Mouse (Mus musculus) MEL (cell line): ENCODE measurements around the gene Abcc3. TPM values are rescaled to one million over a fixed set of nuclear protein-coding genes. Genes with fewer than 3 reads are reported as not detected.

Experiments used
- DNase-seq: peaks from one replicate; pipeline ENCODE4 v3.0.0; 2011; ENCODE audit warnings: low read depth, low spot score
- H3K27ac ChIP-seq: 2 replicates; pipeline ENCODE4 v1.5.1; 2012; ENCODE audit warnings: low read depth, mild to moderate bottlenecking, control low read depth, low read length, moderate library complexity; ENCODE audit not compliant: control insufficient read depth
- H3K27me3 ChIP-seq, 2 experiments: fragments of 150-350 bp in 1 of 2; sonication (generic) in 1 of 2; 2 replicates each; pipeline ENCODE4 v1.6.1; 2012; ENCODE audit warnings: low read length in 2 of 2, mild to moderate bottlenecking in 2 of 2, improper control_type of control experiment in 1 of 2, moderate library complexity in 1 of 2; ENCODE audit not compliant: insufficient read depth in 2 of 2, control insufficient read depth in 1 of 2
- H3K36me3 ChIP-seq, 2 experiments: 2 replicates each; pipeline ENCODE4 v1.6.1; 2012 to 2014; ENCODE audit warnings: low read length in 2 of 2, improper control_type of control experiment in 1 of 2, inconsistent platforms in 1 of 2, mild to moderate bottlenecking in 1 of 2; ENCODE audit not compliant: insufficient read depth in 2 of 2, control insufficient read depth in 1 of 2
- H3K4me1 ChIP-seq, 2 experiments: fragments of 150-350 bp in 1 of 2; sonication (generic) in 1 of 2; 2 replicates each; pipeline ENCODE4 v1.6.1; 2012; ENCODE audit warnings: low read length in 2 of 2, improper control_type of control experiment in 1 of 2, mild to moderate bottlenecking in 1 of 2; ENCODE audit not compliant: insufficient read depth in 2 of 2, control insufficient read depth in 1 of 2
- H3K4me3 ChIP-seq, 2 experiments: fragments of 150-350 bp in 1 of 2; sonication (generic) in 1 of 2; 2 replicates each; pipeline ENCODE4 v1.5.1; 2012; ENCODE audit warnings: low read depth in 2 of 2, low read length in 2 of 2, mild to moderate bottlenecking in 2 of 2, moderate library complexity in 2 of 2, control low read depth in 1 of 2, improper control_type of control experiment in 1 of 2; ENCODE audit not compliant: control insufficient read depth in 1 of 2, insufficient read depth in 1 of 2
- H3K79me2 ChIP-seq: 2 replicates; pipeline ENCODE4 v1.6.1; 2012; ENCODE audit warnings: mild to moderate bottlenecking, low read length, moderate library complexity; ENCODE audit not compliant: control insufficient read depth, poor library complexity, insufficient read depth
- H3K9ac ChIP-seq: 2 replicates; pipeline ENCODE4 v1.6.1; 2012; ENCODE audit warnings: low read depth, mild to moderate bottlenecking, control low read depth, low read length, moderate library complexity; ENCODE audit not compliant: control insufficient read depth, poor library complexity, severe bottlenecking
- H3K9me3 ChIP-seq: fragments of 150-350 bp; sonication (generic); replicated peaks from 2 replicates; pipeline ENCODE4 v1.6.1; 2012; ENCODE audit warnings: mild to moderate bottlenecking, low read length, improper control_type of control experiment, moderate library complexity; ENCODE audit not compliant: insufficient read depth
- BHLHE40 ChIP-seq: IDR thresholded peaks from 2 replicates; pipeline ENCODE4 v1.6.1; 2012; ENCODE audit warnings: low read depth, mild to moderate bottlenecking, inconsistent platforms, low read length, improper control_type of control experiment, borderline replicate concordance
- CHD1 ChIP-seq: IDR thresholded peaks from 2 replicates; pipeline ENCODE4 v1.6.1; 2012; ENCODE audit warnings: low read depth, mild to moderate bottlenecking, inconsistent platforms, low read length, improper control_type of control experiment
- CHD2 ChIP-seq: IDR thresholded peaks from 2 replicates; pipeline ENCODE4 v1.6.1; 2011; ENCODE audit warnings: low read length, improper control_type of control experiment
- CTCF ChIP-seq, 3 experiments: IDR thresholded peaks in 2 of 3; conservative IDR thresholded peaks in 1 of 3; 2 replicates each; pipeline ENCODE4 v1.5.1; 2011 to 2012; ENCODE audit warnings: low read length in 3 of 3, low read depth in 2 of 3, mild to moderate bottlenecking in 2 of 3, improper control_type of control experiment in 1 of 3, inconsistent platforms in 1 of 3, mixed read lengths in 1 of 3, moderate library complexity in 1 of 3; ENCODE audit not compliant: control insufficient read depth in 1 of 3, insufficient read depth in 1 of 3, poor library complexity in 1 of 3, severe bottlenecking in 1 of 3
- E2F4 ChIP-seq: IDR thresholded peaks from 2 replicates; pipeline ENCODE4 v1.6.1; 2011; ENCODE audit warnings: low read depth, low read length, improper control_type of control experiment, borderline replicate concordance
- EP300 ChIP-seq, 2 experiments: IDR thresholded peaks; 2 replicates each; pipeline ENCODE4 v1.6.1; 2011; ENCODE audit warnings: improper control_type of control experiment in 2 of 2, low read length in 2 of 2, low read depth in 1 of 2, mild to moderate bottlenecking in 1 of 2
- GABPA ChIP-seq: IDR thresholded peaks from 2 replicates; pipeline ENCODE4 v1.6.1; 2012; ENCODE audit warnings: low read depth, mild to moderate bottlenecking, inconsistent platforms, low read length, improper control_type of control experiment, moderate library complexity
- GATA1 ChIP-seq: IDR thresholded peaks from 2 replicates; pipeline ENCODE4 v1.6.1; 2011; ENCODE audit warnings: low read depth, low read length, improper control_type of control experiment
- KAT2A ChIP-seq: conservative IDR thresholded peaks from 2 replicates; pipeline ENCODE4 v1.6.1; 2012; ENCODE audit warnings: low read depth, low read length, improper control_type of control experiment, inconsistent platforms
- MYB ChIP-seq: IDR thresholded peaks from 2 replicates; pipeline ENCODE4 v1.6.1; 2011; ENCODE audit warnings: mild to moderate bottlenecking, low read depth, low read length, improper control_type of control experiment
- MYC ChIP-seq: IDR thresholded peaks from 2 replicates; pipeline ENCODE4 v1.6.1; 2011; ENCODE audit warnings: low read depth, mild to moderate bottlenecking, low read length, improper control_type of control experiment, moderate library complexity
- NELFE ChIP-seq: IDR thresholded peaks from 2 replicates; pipeline ENCODE4 v1.6.1; 2011; ENCODE audit warnings: low read depth, low read length, improper control_type of control experiment
- POLR2A ChIP-seq, 2 experiments: IDR thresholded peaks; 2 replicates each; pipeline ENCODE4 v1.6.1; 2011 to 2012; ENCODE audit warnings: low read length in 2 of 2, mild to moderate bottlenecking in 2 of 2, control low read depth in 1 of 2, improper control_type of control experiment in 1 of 2, low read depth in 1 of 2, moderate library complexity in 1 of 2; ENCODE audit not compliant: control insufficient read depth in 1 of 2, insufficient read depth in 1 of 2, poor library complexity in 1 of 2
- POLR2AphosphoS5 ChIP-seq: IDR thresholded peaks from 2 replicates; pipeline ENCODE4 v1.6.1; 2012; ENCODE audit warnings: low read depth, borderline replicate concordance, mild to moderate bottlenecking, inconsistent platforms, low read length, moderate library complexity, mixed read lengths
- RCOR1 ChIP-seq: IDR thresholded peaks from 2 replicates; pipeline ENCODE4 v1.6.1; 2012; ENCODE audit warnings: low read depth, mild to moderate bottlenecking, inconsistent platforms, low read length, improper control_type of control experiment
- SMC3 ChIP-seq: IDR thresholded peaks from 2 replicates; pipeline ENCODE4 v1.6.1; 2011; ENCODE audit warnings: low read depth, low read length, improper control_type of control experiment
- TBP ChIP-seq: IDR thresholded peaks from 2 replicates; pipeline ENCODE4 v1.8.0; 2011; ENCODE audit warnings: low read depth, low read length, improper control_type of control experiment
- UBTF ChIP-seq: IDR thresholded peaks from 2 replicates; pipeline ENCODE4 v1.6.1; 2012; ENCODE audit warnings: low read depth, mild to moderate bottlenecking, inconsistent platforms, low read length, improper control_type of control experiment, moderate library complexity, borderline replicate concordance; ENCODE audit not compliant: insufficient read depth
- USF2 ChIP-seq, 2 experiments: IDR thresholded peaks; 2 replicates each; pipeline ENCODE4 v1.6.1; 2011 to 2012; ENCODE audit warnings: improper control_type of control experiment in 2 of 2, low read length in 2 of 2, borderline replicate concordance in 1 of 2, inconsistent platforms in 1 of 2, low read depth in 1 of 2, mild to moderate bottlenecking in 1 of 2; ENCODE audit not compliant: insufficient read depth in 1 of 2
- ZMIZ1 ChIP-seq: IDR thresholded peaks from 2 replicates; pipeline ENCODE4 v1.6.1; 2012; ENCODE audit warnings: low read depth, mild to moderate bottlenecking, inconsistent platforms, low read length, improper control_type of control experiment, moderate library complexity
- polyA plus RNA-seq, 2 experiments: library from polyadenylated mRNA; stranded (reverse) in 1 of 2; unstranded in 1 of 2; fragments of >175 nt in 1 of 2; fragments of >200 nt in 1 of 2; gene quantifications; 2 replicates each; pipeline versions ENCODE4 v1.2.1 to v1.2.4; 2012; ENCODE audit warnings: low replicate concordance in 2 of 2, low read depth in 1 of 2; ENCODE audit not compliant: insufficient read length in 2 of 2, insufficient read depth in 1 of 2, missing spikeins in 1 of 2
- total RNA-seq: library from RNA; depleted of rRNA; stranded (reverse); fragments of 300-350 nt; gene quantifications from 2 replicates; pipeline ENCODE4 v1.2.3, GENCODE M21; 2012

Gene Abcc3
- total and polyA plus RNA-seq, 3 experiments = 0.27 to 0.29 TPM; not detected in 1

GRCm38 (mm10) chr11:94359168-94359567, 33.6 kb downstream of the Abcc3 start:
- DNase-seq = no peak
- no peak overlapping the region for H3K27ac ChIP-seq
- no peaks in the 10 kb centered on the region for H3K36me3 ChIP-seq
- H3K27me3 ChIP-seq = peaks cover 8 to 10% of the 10 kb centered on the region in 2 experiments
- no peak overlapping the region for H3K4me3 ChIP-seq
- TF ChIP-seq CHD1 = no peak
- no peak for TF ChIP-seq RCOR1
- TF ChIP-seq CHD2 = no peak
- no peak for TF ChIP-seq BHLHE40
- no peak for TF ChIP-seq CTCF (IDR thresholded peaks at IDR 0.05 in 2 of 3, conservative IDR thresholded peaks at IDR 0.05 in 1 of 3; ENCODE audit: control insufficient read depth in 1 of 3, insufficient read depth in 1 of 3, low read depth in 2 of 3, low read length in 3 of 3, poor library complexity in 1 of 3, severe bottlenecking in 1 of 3)
- no peak for TF ChIP-seq USF2 (IDR thresholded peaks at IDR 0.05; ENCODE audit: borderline replicate concordance in 1 of 2, insufficient read depth in 1 of 2, low read depth in 1 of 2, low read length in 2 of 2)
- TF ChIP-seq TBP = no peak
- TF ChIP-seq POLR2AphosphoS5 = no peak
- TF ChIP-seq GABPA = no peak
- no peak for TF ChIP-seq SMC3
- no peak for TF ChIP-seq POLR2A (IDR thresholded peaks at IDR 0.05; ENCODE audit: control insufficient read depth in 1 of 2, insufficient read depth in 1 of 2, low read depth in 1 of 2, low read length in 2 of 2, poor library complexity in 1 of 2)
- no peak for TF ChIP-seq GATA1
- no peak for TF ChIP-seq MYC
- no peak for TF ChIP-seq UBTF
- no peak for TF ChIP-seq EP300 (IDR thresholded peaks at IDR 0.05; ENCODE audit: low read depth in 1 of 2, low read length in 2 of 2)
- no peak for TF ChIP-seq KAT2A
- no peak for TF ChIP-seq E2F4
- TF ChIP-seq, all 39 proteins: peak for 0
- H3K9me3 ChIP-seq = no peaks in the 10 kb centered on the region
- no peak overlapping the region for H3K9ac ChIP-seq
- no peaks in the 10 kb centered on the region for H3K4me1 ChIP-seq
- no peaks in the 10 kb centered on the region for H3K79me2 ChIP-seq

DNA sequence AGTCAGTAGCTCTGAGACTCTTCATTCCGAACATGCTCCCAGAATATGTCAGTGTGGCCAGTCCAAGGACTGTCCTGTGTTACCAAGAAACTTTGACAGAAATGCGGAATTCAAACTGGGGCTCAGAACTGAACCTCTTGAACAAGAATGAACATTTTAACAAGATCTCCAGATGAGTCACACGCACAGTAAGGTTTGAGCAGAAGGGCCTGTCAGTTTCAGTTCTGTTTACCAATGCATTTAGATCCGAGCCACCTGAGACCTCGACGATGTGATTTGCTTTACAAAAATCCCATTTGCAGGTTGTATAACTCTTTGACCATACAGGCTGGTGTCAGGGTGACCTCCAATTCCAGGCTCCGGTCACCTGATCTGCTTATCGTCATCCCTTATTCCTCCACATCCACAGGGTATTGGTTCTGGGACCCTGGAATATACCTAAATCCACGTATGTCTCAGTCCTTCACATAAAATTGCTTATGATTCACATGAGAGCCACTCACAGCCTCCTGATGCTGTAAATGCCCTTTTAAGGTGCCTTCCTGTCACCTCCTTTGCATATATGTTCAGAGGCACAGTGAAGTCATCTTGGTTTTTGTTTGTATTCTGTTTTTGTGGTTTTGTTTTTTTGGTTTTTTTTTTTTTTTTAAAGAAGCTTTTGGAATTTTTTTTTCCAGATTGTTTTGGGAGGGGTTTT, 37.1 kb downstream of the Abcc3 start:
- Histone ChIP-seq H3K36me3 (peaks cover 0 to 5% of the 10 kb centered on the region in 2 experiments; a peak in 2 of 4 replicates), H3K27ac (no peak overlapping the region)
- no peak for TF ChIP-seq RCOR1
- TF ChIP-seq MYC = no peak
- no peak for TF ChIP-seq ZMIZ1
- no peak for TF ChIP-seq MYB
- TF ChIP-seq NELFE = no peak
- no peak for TF ChIP-seq BHLHE40
- TF ChIP-seq, all 39 proteins: peak for 0
- Histone ChIP-seq H3K4me3 (no peak overlapping the region), H3K79me2 (no peaks in the 10 kb centered on the region), H3K4me1 (peaks cover 0 to 7% of the 10 kb centered on the region in 2 experiments; a peak in 3 of 4 replicates), H3K9ac (no peak overlapping the region), H3K27me3 (peaks cover 6 to 8% of the 10 kb centered on the region in 2 experiments; a peak in 3 of 4 replicates), H3K9me3 (no peaks in the 10 kb centered on the region)
- DNase-seq = no peak
